Mouse (Mus musculus) cerebellum, postnatal 36 days (tissue): ENCODE data around the gene Lmtk2.

Experiments used
- DNase-seq, 2 experiments: peaks; one replicate each; pipeline ENCODE4 v3.0.0; 2021 to 2022; ENCODE audit warnings: mixed read lengths in 2 of 2

Lmtk2 gene

GRCm38 (mm10) chr5:144221305-144221704 is 121.1 kb downstream of the Lmtk2 start:
- DNase-seq: no peak

- DNase-seq: peak; percentile 87 to 88
Measured at GRCm38 (mm10) chr5:144222811-144223502, 122.7 kb downstream of the Lmtk2 start.

GRCm38 (mm10) chr5:144223503-144223862 is 123.2 kb downstream of the Lmtk2 start, which contains the start of gene Tecpr1:
Tecpr1 (minus strand) TSS chr5:144223615.
- DNase-seq: peak; percentile 95 to 97

- DNase-seq: no peak
Measured at GRCm38 (mm10) chr5:144223899-144224816, 123.9 kb downstream of the Lmtk2 start.

GRCm38 (mm10) chr5:144226220-144226619 is 126.0 kb downstream of the Lmtk2 start:
- no peak for DNase-seq

GRCm38 (mm10) chr5:144230216-144230615 is 130.0 kb downstream of the Lmtk2 start:
- DNase-seq: no peak

- DNase-seq: no peak
Measured at GRCm38 (mm10) chr5:144231410-144231809, 131.2 kb downstream of the Lmtk2 start.

GRCm38 (mm10) chr5:144232531-144232930 is 132.3 kb downstream of the Lmtk2 start:
- DNase-seq: no peak

GRCm38 (mm10) chr5:144234222-144234621 is 134.0 kb downstream of the Lmtk2 start:
- no peak for DNase-seq

GRCm38 (mm10) chr5:144234714-144235113 is 134.5 kb downstream of the Lmtk2 start:
- DNase-seq: no peak
